In the genomic region with DNA sequence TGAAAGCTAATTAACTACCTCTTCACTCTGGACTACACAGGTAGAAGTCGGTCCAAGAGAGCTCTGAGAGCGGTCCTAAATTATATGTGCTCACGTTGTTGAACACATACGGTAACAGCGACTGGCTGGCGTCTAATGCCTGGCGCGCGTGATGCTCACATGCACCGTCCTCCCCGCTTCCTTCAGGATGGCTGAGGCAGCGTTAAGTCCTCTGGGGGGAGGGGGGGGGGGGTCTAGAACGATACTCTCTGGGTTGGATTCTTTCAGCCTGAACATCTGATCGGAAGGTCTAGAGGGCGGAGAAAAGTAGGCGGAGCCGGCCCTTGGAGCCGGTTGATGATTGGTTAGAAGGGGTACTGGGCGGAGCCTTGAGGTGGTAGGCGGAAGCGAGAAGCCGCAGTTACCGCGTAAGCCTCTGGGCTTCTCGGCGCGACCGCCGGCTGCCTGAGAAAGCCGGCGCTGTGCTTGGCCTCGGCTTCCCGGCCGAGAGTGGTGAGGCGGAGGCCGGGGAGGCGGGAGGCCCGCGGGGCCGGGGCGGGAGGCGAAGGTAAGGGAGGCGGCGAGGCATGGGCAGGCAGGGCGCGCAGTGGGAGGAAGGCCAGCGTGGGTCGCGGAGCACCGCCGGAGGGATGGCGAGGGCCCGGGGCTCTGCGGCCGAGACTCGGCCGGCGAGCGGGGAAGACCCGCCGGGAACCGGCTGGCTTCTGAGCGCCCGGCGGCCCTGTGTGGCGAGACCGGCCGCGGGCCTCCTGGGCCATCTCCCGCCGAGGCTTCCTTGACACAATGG, we compare ENCODE assay signal across 8 mouse cellular contexts. TPM values are rescaled to one million over a fixed set of nuclear protein-coding genes. Genes with fewer than 3 reads are reported as not detected.
DNase-seq lines count a peak whose midpoint lies in the region; ATAC-seq and TF ChIP-seq lines count a peak whose summit lies in the region.

Idh1 (minus strand) TSS at position 214 of the 787 bp plus-strand sequence.
Pikfyve (plus strand) TSS at position 397 of the 787 bp plus-strand sequence.

- TF ChIP-seq CTCF in heart, postnatal 0 days (IDR thresholded peaks at IDR 0.05; ENCODE audit: low read depth) = no peak
- TF ChIP-seq CTCF in testis, adult 2 months (IDR thresholded peaks at IDR 0.05; ENCODE audit: control insufficient read depth, insufficient read depth, insufficient replicate concordance, low read depth, low read length) = no peak

- H3K27ac ChIP-seq in forebrain, embryonic 11.5 days (ENCODE audit: low read depth, low read length) = peak within 1 kb of the TSS; percentile 80
- H3K27ac ChIP-seq in heart, postnatal 0 days (ENCODE audit: low read depth) = peak within 1 kb of the TSS; percentile 84
- H3K27ac ChIP-seq in liver, embryonic 16.5 days (ENCODE audit: low read length) = peak within 1 kb of the TSS; percentile 86
- H3K27ac ChIP-seq in neural tube, embryonic 13.5 days (replicated peaks) = peak within 1 kb of the TSS; percentile 91
- H3K27ac ChIP-seq in testis, adult 2 months (ENCODE audit: control insufficient read depth, insufficient read depth, low read depth, low read length) = peak within 1 kb of the TSS; percentile 71

- H3K4me3 ChIP-seq in forebrain, embryonic 11.5 days (ENCODE audit: low read depth, low read length) = peak within 1 kb of the TSS; percentile 74
- H3K4me3 ChIP-seq in heart, postnatal 0 days (ENCODE audit: low read depth, low read length) = peak within 1 kb of the TSS; percentile 85
- H3K4me3 ChIP-seq in liver, embryonic 16.5 days (ENCODE audit: low read depth, low read length) = peak within 1 kb of the TSS; percentile 87
- H3K4me3 ChIP-seq in neural tube, embryonic 13.5 days = peak within 1 kb of the TSS; percentile 94
- H3K4me3 ChIP-seq in testis, adult 2 months (ENCODE audit: control insufficient read depth, low read depth, low read length) = peak within 1 kb of the TSS; percentile 86

- H3K4me2 ChIP-seq in forebrain, embryonic 11.5 days (ENCODE audit: low read depth, low read length, severe bottlenecking) = peak within 1 kb of the TSS; percentile 79
- H3K4me2 ChIP-seq in heart, postnatal 0 days (ENCODE audit: low read depth, low read length) = peak within 1 kb of the TSS; percentile 86
- H3K4me2 ChIP-seq in liver, embryonic 16.5 days (ENCODE audit: low read depth, low read length) = peak within 1 kb of the TSS; percentile 96
- H3K4me2 ChIP-seq in neural tube, embryonic 13.5 days = peak within 1 kb of the TSS; percentile 91

- DNase-seq in CD8-positive naive resting alpha-beta T cell, adult 2 months (ENCODE audit: low read depth in 2 of 2, low spot score in 2 of 2) = peak; percentile 93 to 96
- peak; percentile 94 for DNase-seq in c-Kit-positive CD71-negative TER-119-negative erythroid progenitor cells, embryonic 14.5 days (ENCODE audit: low read depth)
- peak; percentile 98 for DNase-seq in forebrain, embryonic 11.5 days (ENCODE audit: low spot score)
- peak; percentile 99 for DNase-seq in heart, postnatal 0 days (ENCODE audit: low spot score)
- DNase-seq in kidney, postnatal 4 days = peak; percentile 97 to 98

- WGBS in forebrain, embryonic 11.5 days = 0% methylated on average over 68 of the region's 71 CpGs
- WGBS in heart, postnatal 0 days = under 1% methylated on average over 56 of the region's 71 CpGs
- WGBS in liver, embryonic 16.5 days (ENCODE audit: insufficient replicate concordance) = under 1% methylated on average over 70 of the region's 71 CpGs
- under 1% methylated on average over 69 of the region's 71 CpGs for WGBS in neural tube, embryonic 13.5 days

- peaks cover 6% of the 10 kb centered on the region; the same call in 1 of the 2 replicates for H3K4me1 ChIP-seq in forebrain, embryonic 11.5 days (replicated peaks; ENCODE audit: control insufficient read depth, insufficient read depth, low read length)
- H3K4me1 ChIP-seq in heart, postnatal 0 days (ENCODE audit: control insufficient read depth, insufficient read depth) = peaks cover 6% of the 10 kb centered on the region
- peaks cover 17% of the 10 kb centered on the region for H3K4me1 ChIP-seq in liver, embryonic 16.5 days (ENCODE audit: control insufficient read depth, low read depth, low read length)
- peaks cover 25% of the 10 kb centered on the region for H3K4me1 ChIP-seq in neural tube, embryonic 13.5 days (replicated peaks)
- H3K4me1 ChIP-seq in testis, adult 2 months (ENCODE audit: control insufficient read depth, insufficient read depth, low read length) = peaks cover 6% of the 10 kb centered on the region; the same call in 1 of the 2 replicates

- H3K27me3 ChIP-seq in forebrain, embryonic 11.5 days (ENCODE audit: control insufficient read depth, insufficient read depth, low read length) = no peaks in the 10 kb centered on the region
- no peaks in the 10 kb centered on the region for H3K27me3 ChIP-seq in heart, postnatal 0 days (ENCODE audit: control insufficient read depth, insufficient read depth, low read length)
- H3K27me3 ChIP-seq in liver, embryonic 16.5 days (ENCODE audit: control insufficient read depth, insufficient read depth, low read depth, low read length) = no peaks in the 10 kb centered on the region
- no peaks in the 10 kb centered on the region for H3K27me3 ChIP-seq in neural tube, embryonic 13.5 days
- H3K27me3 ChIP-seq in testis, adult 2 months (ENCODE audit: control insufficient read depth, insufficient read depth, low read length) = no peaks in the 10 kb centered on the region

- no peaks in the 10 kb centered on the region for H3K36me3 ChIP-seq in forebrain, embryonic 11.5 days (ENCODE audit: control insufficient read depth, insufficient read depth, low read length)
- no peaks in the 10 kb centered on the region; the same call in none of the 2 replicates for H3K36me3 ChIP-seq in heart, postnatal 0 days (replicated peaks; ENCODE audit: control insufficient read depth, insufficient read depth, low read length)
- H3K36me3 ChIP-seq in liver, embryonic 16.5 days (ENCODE audit: control insufficient read depth, insufficient read depth) = no peaks in the 10 kb centered on the region
- no peaks in the 10 kb centered on the region for H3K36me3 ChIP-seq in neural tube, embryonic 13.5 days
- H3K36me3 ChIP-seq in testis, adult 2 months (ENCODE audit: control insufficient read depth, insufficient read depth, low read length) = no peaks in the 10 kb centered on the region

- TF ChIP-seq EP300 in heart, postnatal 0 days (IDR thresholded peaks at IDR 0.05; ENCODE audit: low read depth) = peak; percentile 89

- peak; percentile 98 for ATAC-seq in forebrain, embryonic 11.5 days (replicated peaks; ENCODE audit: low FRiP score)
- ATAC-seq in heart, postnatal 0 days (ENCODE audit: insufficient read depth, low read depth) = peak; percentile 100
- peak; percentile 95 for ATAC-seq in liver, embryonic 16.5 days (ENCODE audit: low read depth)
- ATAC-seq in neural tube, embryonic 13.5 days (ENCODE audit: low read depth) = peak; percentile 99

- TF ChIP-seq POLR2A in testis, adult 2 months (IDR thresholded peaks at IDR 0.05; ENCODE audit: control insufficient read depth, low read depth, low read length) = peak; percentile 89

- peak within 1 kb of the TSS; percentile 73 for H3K9ac ChIP-seq in forebrain, embryonic 11.5 days (ENCODE audit: low read length)
- H3K9ac ChIP-seq in heart, postnatal 0 days (replicated peaks; ENCODE audit: low read depth, low read length) = peak within 1 kb of the TSS; percentile 87
- peak within 1 kb of the TSS; percentile 87 for H3K9ac ChIP-seq in liver, embryonic 16.5 days (ENCODE audit: low read depth, low read length)
- peak within 1 kb of the TSS; percentile 89 for H3K9ac ChIP-seq in neural tube, embryonic 13.5 days

- H3K9me3 ChIP-seq in forebrain, embryonic 11.5 days (ENCODE audit: control insufficient read depth, low read length) = no peaks in the 10 kb centered on the region
- no peaks in the 10 kb centered on the region for H3K9me3 ChIP-seq in heart, postnatal 0 days (replicated peaks; ENCODE audit: control insufficient read depth, low read length)
- H3K9me3 ChIP-seq in liver, embryonic 16.5 days (replicated peaks; ENCODE audit: control insufficient read depth, low read length) = no peaks in the 10 kb centered on the region
- H3K9me3 ChIP-seq in neural tube, embryonic 13.5 days = no peaks in the 10 kb centered on the region

RNA-seq across cellular contexts. Expression of gene Idh1, which starts in this region (rescaled TPM):
- 306 and 321 TPM in 2 replicates for polyA plus RNA-seq in forebrain, embryonic 11.5 days (2014; fragmentation: Nextera tagmentation; extraction: Ambion mirVana)
- 37.6 and 39.7 TPM in 2 replicates for total RNA-seq in heart, postnatal 0 days (2014; rRNA removed; ENCODE audit: low replicate concordance)
- 58.5 and 60.5 TPM in 2 replicates for polyA plus RNA-seq in heart, postnatal 0 days (2015; fragmentation: Nextera tagmentation; extraction: Ambion mirVana)
- 136 and 151 TPM in 2 replicates for polyA plus RNA-seq in liver, embryonic 16.5 days (2015; fragmentation: Nextera tagmentation; extraction: Ambion mirVana)
- 473 and 478 TPM in 2 replicates for polyA plus RNA-seq in neural tube, embryonic 13.5 days (2015; fragmentation: Nextera tagmentation; extraction: Ambion mirVana)
- 15.6 and 18.4 TPM in 2 replicates for polyA plus RNA-seq in testis, adult 2 months (2012; rRNA removed)

RNA-seq across cellular contexts. Expression of gene Pikfyve, which starts in this region (rescaled TPM):
- polyA plus RNA-seq in forebrain, embryonic 11.5 days (2014; fragmentation: Nextera tagmentation; extraction: Ambion mirVana) = 20.4 and 24.2 TPM in 2 replicates
- 18.1 and 36.6 TPM in 2 replicates for total RNA-seq in heart, postnatal 0 days (2014; rRNA removed; ENCODE audit: low replicate concordance)
- 3.0 and 3.4 TPM in 2 replicates for polyA plus RNA-seq in heart, postnatal 0 days (2015; fragmentation: Nextera tagmentation; extraction: Ambion mirVana)
- 3.5 and 3.7 TPM in 2 replicates for polyA plus RNA-seq in liver, embryonic 16.5 days (2015; fragmentation: Nextera tagmentation; extraction: Ambion mirVana)
- 10.6 and 11.4 TPM in 2 replicates for polyA plus RNA-seq in neural tube, embryonic 13.5 days (2015; fragmentation: Nextera tagmentation; extraction: Ambion mirVana)
- 4.9 and 5.2 TPM in 2 replicates for polyA plus RNA-seq in testis, adult 2 months (2012; rRNA removed)

Comparison
In these comparisons a context has a peak if more than half of its experiments do, and no peak if none do; other contexts are left out.
1. Peak in every context shown above with its lines: DNase-seq, ATAC-seq, H3K4me3 ChIP-seq and H3K27ac ChIP-seq.